Mouse (Mus musculus): ENCODE results near the gene Cd209f. TPM values are rescaled to one million over a fixed set of nuclear protein-coding genes. Genes with fewer than 3 reads are reported as not detected.

Cd209f gene
- polyA plus RNA-seq, 1 experiment from 2014 or later, result not detected

Other genes starting within 250 kb of the Cd209f start
- gene Cd209d, start 227.3 kb downstream of the Cd209f start, polyA plus RNA-seq (2015; fragmentation: Nextera tagmentation; extraction: Ambion mirVana), result not detected in 2 replicates
- not detected in 2 replicates for gene Cd209b, start 179.0 kb downstream of the Cd209f start, polyA plus RNA-seq (2015; fragmentation: Nextera tagmentation; extraction: Ambion mirVana)
- gene Cd209c, start 151.1 kb downstream of the Cd209f start, polyA plus RNA-seq (2015; fragmentation: Nextera tagmentation; extraction: Ambion mirVana), result 0.31 and 0.77 TPM in 2 replicates
- gene Cd209g, start 28.3 kb upstream of the Cd209f start, polyA plus RNA-seq (2015; fragmentation: Nextera tagmentation; extraction: Ambion mirVana), result not detected in 2 replicates
- 97.4 and 117 TPM in 2 replicates for gene Evi5l, start 60.7 kb upstream of the Cd209f start, polyA plus RNA-seq (2015; fragmentation: Nextera tagmentation; extraction: Ambion mirVana)
- 47.7 and 49.0 TPM in 2 replicates for gene Prr36, start 111.6 kb upstream of the Cd209f start, polyA plus RNA-seq (2015; fragmentation: Nextera tagmentation; extraction: Ambion mirVana)
- gene Lrrc8e, start 121.0 kb upstream of the Cd209f start, polyA plus RNA-seq (2015; fragmentation: Nextera tagmentation; extraction: Ambion mirVana), result 0.05 TPM in 1 of 2 replicates, not detected in the other
- gene Map2k7, start 132.9 kb upstream of the Cd209f start, polyA plus RNA-seq (2015; fragmentation: Nextera tagmentation; extraction: Ambion mirVana), result 24.3 and 28.9 TPM in 2 replicates
- 0.98 and 1.3 TPM in 2 replicates for gene Gm49320, start 133.0 kb upstream of the Cd209f start, polyA plus RNA-seq (2015; fragmentation: Nextera tagmentation; extraction: Ambion mirVana)
- gene Tgfbr3l, start 142.4 kb upstream of the Cd209f start, polyA plus RNA-seq (2015; fragmentation: Nextera tagmentation; extraction: Ambion mirVana), result 2.6 and 3.3 TPM in 2 replicates
- 65.8 and 69.8 TPM in 2 replicates for gene Snapc2, start 147.2 kb upstream of the Cd209f start, polyA plus RNA-seq (2015; fragmentation: Nextera tagmentation; extraction: Ambion mirVana)
- 417 and 424 TPM in 2 replicates for gene Ctxn1, start 153.4 kb upstream of the Cd209f start, polyA plus RNA-seq (2015; fragmentation: Nextera tagmentation; extraction: Ambion mirVana)
- gene Timm44, start 170.1 kb upstream of the Cd209f start, polyA plus RNA-seq (2015; fragmentation: Nextera tagmentation; extraction: Ambion mirVana), result 41.1 and 44.5 TPM in 2 replicates
- 17.1 and 21.6 TPM in 2 replicates for gene Ccl25, start 219.4 kb upstream of the Cd209f start, polyA plus RNA-seq (2015; fragmentation: Nextera tagmentation; extraction: Ambion mirVana)
- gene Elavl1, start 219.6 kb upstream of the Cd209f start, polyA plus RNA-seq (2015; fragmentation: Nextera tagmentation; extraction: Ambion mirVana), result 127 and 150 TPM in 2 replicates

All from forebrain, embryonic 16.5 days (tissue).